Mouse (Mus musculus) neural tube, embryonic 11.5 days (tissue): ENCODE results near the gene Dock10. TPM values are rescaled to one million over a fixed set of nuclear protein-coding genes. Genes with fewer than 3 reads are reported as not detected.

Experiments
- ATAC-seq: fragments of 200-750 bp; cut with Nextera tagmentation; 2 replicates; pipeline ENCODE4 v1.8.0; 2017; ENCODE audit warnings: moderate number of reproducible peaks, mild to moderate bottlenecking, moderate TSS enrichment, moderate library complexity; ENCODE audit not compliant: insufficient read depth, low FRiP score, low TSS enrichment
- DNase-seq: peaks from one replicate; pipeline ENCODE4 v3.0.0-alpha.2; 2015; ENCODE audit warnings: low spot score
- H3K27ac ChIP-seq: fragments of 300-500 bp; sonication (generic); 2 replicates; pipeline ENCODE4 v1.5.1; 2014; ENCODE audit warnings: low read depth, mild to moderate bottlenecking, low read length
- H3K27me3 ChIP-seq: fragments of 300-500 bp; sonication (generic); 2 replicates; pipeline ENCODE4 v1.6.1; 2014; ENCODE audit warnings: mild to moderate bottlenecking, low read length, mixed read lengths; ENCODE audit not compliant: control insufficient read depth, insufficient read depth
- H3K36me3 ChIP-seq: fragments of 300-500 bp; sonication (generic); 2 replicates; pipeline ENCODE4 v1.6.1; 2014; ENCODE audit warnings: mild to moderate bottlenecking, low read length, moderate library complexity, mixed read lengths; ENCODE audit not compliant: control insufficient read depth, insufficient read depth
- H3K4me1 ChIP-seq: fragments of 300-500 bp; sonication (generic); 2 replicates; pipeline ENCODE4 v1.6.1; 2014; ENCODE audit warnings: low read length, mixed read lengths; ENCODE audit not compliant: control insufficient read depth, insufficient read depth
- H3K4me2 ChIP-seq: fragments of 300-500 bp; sonication (generic); 2 replicates; pipeline ENCODE4 v1.6.1; 2014; ENCODE audit warnings: low read depth, mild to moderate bottlenecking, moderate library complexity
- H3K4me3 ChIP-seq: fragments of 300-500 bp; sonication (generic); 2 replicates; pipeline ENCODE4 v1.5.1; 2014; ENCODE audit warnings: low read depth, low read length
- H3K9ac ChIP-seq: fragments of 300-500 bp; sonication (generic); 2 replicates; pipeline ENCODE4 v1.6.1; 2014; ENCODE audit warnings: mild to moderate bottlenecking, low read length
- H3K9me3 ChIP-seq: fragments of 300-500 bp; sonication (generic); 2 replicates; pipeline ENCODE4 v1.6.1; 2016; ENCODE audit warnings: low read length; ENCODE audit not compliant: control insufficient read depth
- WGBS: fragments of 180-500 bp; shearing (Covaris S2); extraction: QIAGEN DNeasy Blood & Tissue Kit; methylation state at CpG from one replicate; pipeline ENCODE4 v1.1.7; 2014; 5-methylcytosine and 5-hydroxymethylcytosine counted together
- polyA plus RNA-seq: library from polyadenylated mRNA; unstranded; fragments of >200 nt; fragmentation: Nextera tagmentation; extraction: Ambion mirVana; gene quantifications from 2 replicates; pipeline ENCODE4 v1.2.1, GENCODE M21; 2014

Gene Dock10
- polyA plus RNA-seq, 1 experiment from 2014 or later, result 4.3 TPM

DNA sequence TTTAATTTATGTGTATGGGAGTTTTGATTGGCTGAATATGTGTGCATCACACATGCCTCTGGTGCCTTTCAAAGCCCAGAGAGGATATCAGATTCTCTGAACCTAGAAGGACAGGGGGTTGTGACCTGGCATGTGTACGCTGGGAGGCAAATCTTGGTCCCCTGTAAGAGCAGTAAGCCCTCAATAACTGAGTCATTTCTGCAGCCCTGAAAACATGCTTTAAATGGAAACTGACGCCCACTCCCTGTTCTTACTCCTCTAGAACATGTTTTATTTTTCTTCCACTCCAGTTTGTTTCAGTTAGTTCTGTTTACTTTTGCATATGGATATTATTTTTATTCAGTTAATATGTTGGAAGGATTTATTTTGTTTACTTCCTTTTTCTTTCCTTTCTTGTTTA, 139.2 kb downstream of the Dock10 start:
- H3K4me2 ChIP-seq, result no peak overlapping the region
- no peaks in the 10 kb centered on the region for H3K4me1 ChIP-seq
- no peak overlapping the region for H3K4me3 ChIP-seq
- DNase-seq, result no peak
- H3K9me3 ChIP-seq, result no peaks in the 10 kb centered on the region
- no peak for ATAC-seq
- H3K9ac ChIP-seq, result no peak overlapping the region
- WGBS, result 71% methylated on average over 2 of the region's 2 CpGs
- no peaks in the 10 kb centered on the region for H3K27me3 ChIP-seq
- no peak overlapping the region for H3K27ac ChIP-seq
- no peaks in the 10 kb centered on the region for H3K36me3 ChIP-seq

DNA sequence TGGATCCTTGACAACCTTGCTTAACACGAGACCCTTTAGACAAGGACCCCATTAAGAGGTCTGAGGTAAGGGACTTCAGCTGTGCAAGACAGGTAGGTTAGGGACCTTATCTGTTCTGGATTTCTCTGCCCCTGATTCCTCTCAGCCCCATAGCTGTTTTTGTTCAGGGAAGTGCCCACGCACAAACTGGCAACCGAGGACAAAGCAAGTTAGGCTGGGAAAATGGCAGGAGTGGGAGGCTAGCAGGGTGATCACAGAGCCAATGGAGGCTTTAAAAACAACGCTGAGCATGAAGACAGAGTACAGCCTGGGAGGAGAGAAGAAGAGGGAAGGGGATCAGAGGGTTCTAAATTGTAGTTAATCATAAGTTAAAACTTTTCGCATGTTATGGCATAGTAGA, 141.7 kb downstream of the Dock10 start:
- H3K4me1 ChIP-seq, result no peaks in the 10 kb centered on the region
- DNase-seq (no peak), ATAC-seq (no peak)
- no peak overlapping the region for H3K4me2 ChIP-seq
- H3K4me3 ChIP-seq, result no peak overlapping the region
- no peak overlapping the region for H3K9ac ChIP-seq
- no peak overlapping the region for H3K27ac ChIP-seq
- H3K27me3 ChIP-seq, result no peaks in the 10 kb centered on the region
- no peaks in the 10 kb centered on the region for H3K9me3 ChIP-seq
- WGBS, result 83% methylated on average over 5 of the region's 5 CpGs
- no peaks in the 10 kb centered on the region for H3K36me3 ChIP-seq

DNA sequence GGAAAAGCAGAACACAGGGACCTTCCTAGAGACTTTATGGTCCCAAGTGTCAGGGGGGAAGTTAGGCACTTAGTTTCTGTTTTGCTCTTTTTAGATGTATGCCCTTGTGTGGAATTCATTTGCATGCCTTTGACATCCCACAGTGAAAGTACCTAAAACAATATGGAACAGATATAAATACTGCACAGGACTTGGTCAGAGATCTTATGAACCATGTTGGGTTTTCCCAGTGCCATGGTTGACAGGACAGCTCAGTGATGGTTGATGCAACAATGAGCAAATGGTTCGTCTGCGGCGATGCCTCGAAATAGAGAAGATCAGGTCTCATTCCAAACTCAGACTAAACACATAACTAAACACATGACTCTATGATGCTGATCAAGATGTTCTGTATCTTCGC, 143.6 kb downstream of the Dock10 start:
- DNase-seq, result no peak
- Histone ChIP-seq H3K27me3 (no peaks in the 10 kb centered on the region), H3K4me3 (no peak overlapping the region), H3K4me1 (no peaks in the 10 kb centered on the region), H3K36me3 (no peaks in the 10 kb centered on the region), H3K27ac (no peak overlapping the region), H3K9ac (no peak overlapping the region), H3K9me3 (no peaks in the 10 kb centered on the region), H3K4me2 (no peak overlapping the region)
- WGBS, result 91% methylated on average over 5 of the region's 5 CpGs
- ATAC-seq, result no peak

DNA sequence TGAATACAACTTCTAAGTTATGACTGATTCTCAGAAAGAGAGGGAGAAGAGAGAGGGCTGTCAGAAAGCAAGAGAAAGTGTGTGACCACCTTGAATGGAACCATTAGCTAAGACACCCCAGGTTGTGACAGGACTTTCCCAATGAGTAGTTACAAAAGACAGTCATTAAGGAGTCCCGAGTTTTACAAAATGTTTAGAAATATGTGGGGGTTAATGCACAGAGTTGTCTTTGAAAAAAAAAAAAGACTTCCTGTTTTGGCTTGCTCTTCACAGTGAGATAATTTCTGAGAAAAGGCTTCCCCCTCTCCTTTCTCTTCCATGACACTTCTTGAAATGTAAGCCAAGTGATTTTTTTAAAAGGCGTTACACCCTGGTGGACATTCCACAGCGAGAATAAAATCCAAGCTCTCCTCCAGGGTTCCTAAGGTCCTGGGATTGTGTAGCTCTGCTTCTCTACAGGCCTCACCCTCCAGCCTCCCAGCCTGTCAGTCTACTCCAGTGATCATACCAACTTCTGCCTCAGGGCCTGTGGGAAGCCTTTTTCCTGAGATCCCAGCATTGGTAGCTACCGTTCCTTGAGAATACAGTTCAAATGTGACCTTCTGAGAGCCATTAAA, 144.8 kb downstream of the Dock10 start:
- no peak overlapping the region for H3K27ac ChIP-seq
- ATAC-seq (no peak), DNase-seq (no peak)
- H3K4me1 ChIP-seq, result no peaks in the 10 kb centered on the region
- no peaks in the 10 kb centered on the region for H3K9me3 ChIP-seq
- H3K9ac ChIP-seq, result no peak overlapping the region
- H3K36me3 ChIP-seq, result no peaks in the 10 kb centered on the region
- no peaks in the 10 kb centered on the region for H3K27me3 ChIP-seq
- no peak overlapping the region for H3K4me3 ChIP-seq
- no peak overlapping the region for H3K4me2 ChIP-seq
- WGBS, result 91% methylated on average over 4 of the region's 4 CpGs

DNA sequence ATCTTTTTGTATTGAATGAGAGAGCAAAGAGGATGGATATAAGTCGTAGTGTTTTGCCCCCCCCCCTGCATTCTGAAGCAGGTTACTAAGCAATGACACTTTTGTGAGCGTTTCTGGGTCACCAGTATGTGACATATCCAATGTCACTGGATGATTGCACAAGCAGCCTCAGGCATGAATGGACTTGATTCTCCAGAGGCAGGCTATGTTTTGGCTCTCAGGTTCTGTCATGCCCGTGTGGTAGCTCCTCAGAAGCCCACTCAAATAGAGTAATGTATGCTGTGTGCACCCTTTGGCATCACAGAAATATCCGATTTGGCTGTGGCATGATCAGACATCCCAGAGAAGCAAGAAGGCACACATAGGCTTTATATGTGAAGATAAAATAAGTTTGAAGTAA, 150.8 kb downstream of the Dock10 start:
- Histone ChIP-seq H3K4me2 (no peak overlapping the region), H3K27me3 (no peaks in the 10 kb centered on the region), H3K4me3 (no peak overlapping the region), H3K9ac (no peak overlapping the region), H3K27ac (no peak overlapping the region), H3K9me3 (no peaks in the 10 kb centered on the region), H3K36me3 (no peaks in the 10 kb centered on the region), H3K4me1 (no peaks in the 10 kb centered on the region)
- 84% methylated on average over 4 of the region's 4 CpGs for WGBS
- ATAC-seq, result no peak
- DNase-seq, result no peak

DNA sequence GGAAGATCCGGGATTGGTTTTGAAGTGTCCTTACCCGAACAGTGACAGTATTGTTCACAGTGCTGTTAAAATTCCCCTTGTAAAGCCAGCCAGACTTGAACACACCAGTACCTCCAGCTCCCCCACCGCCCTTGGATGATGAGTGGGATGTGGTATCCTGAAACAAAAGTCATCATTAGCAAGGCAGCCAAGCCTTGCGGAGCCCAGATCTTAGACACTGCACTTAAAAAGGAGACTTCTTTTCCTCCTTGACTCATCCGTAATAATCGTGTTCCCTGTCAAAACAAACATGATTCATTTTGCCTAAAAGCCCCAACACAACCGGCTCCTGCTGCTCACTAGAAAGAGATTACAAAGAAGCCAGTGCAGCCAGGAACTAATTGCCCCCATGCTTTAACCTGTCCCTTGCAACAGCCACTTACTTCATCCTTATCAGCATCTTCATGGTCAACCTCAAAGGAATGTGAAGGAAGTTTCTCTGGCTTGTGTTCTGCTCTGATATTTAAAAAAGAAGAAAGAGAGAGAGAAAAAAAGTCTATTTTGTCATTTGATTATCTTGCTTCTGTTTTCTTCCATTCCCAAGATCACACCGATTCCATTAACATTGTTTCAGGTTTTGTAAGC, 152.1 kb downstream of the Dock10 start:
- ATAC-seq (no peak), DNase-seq (no peak)
- no peaks in the 10 kb centered on the region for H3K9me3 ChIP-seq
- no peak overlapping the region for H3K4me2 ChIP-seq
- H3K27me3 ChIP-seq, result no peaks in the 10 kb centered on the region
- no peaks in the 10 kb centered on the region for H3K36me3 ChIP-seq
- H3K9ac ChIP-seq, result no peak overlapping the region
- 58% methylated on average over 8 of the region's 8 CpGs for WGBS
- no peak overlapping the region for H3K4me3 ChIP-seq
- H3K27ac ChIP-seq, result no peak overlapping the region
- no peaks in the 10 kb centered on the region for H3K4me1 ChIP-seq

DNA sequence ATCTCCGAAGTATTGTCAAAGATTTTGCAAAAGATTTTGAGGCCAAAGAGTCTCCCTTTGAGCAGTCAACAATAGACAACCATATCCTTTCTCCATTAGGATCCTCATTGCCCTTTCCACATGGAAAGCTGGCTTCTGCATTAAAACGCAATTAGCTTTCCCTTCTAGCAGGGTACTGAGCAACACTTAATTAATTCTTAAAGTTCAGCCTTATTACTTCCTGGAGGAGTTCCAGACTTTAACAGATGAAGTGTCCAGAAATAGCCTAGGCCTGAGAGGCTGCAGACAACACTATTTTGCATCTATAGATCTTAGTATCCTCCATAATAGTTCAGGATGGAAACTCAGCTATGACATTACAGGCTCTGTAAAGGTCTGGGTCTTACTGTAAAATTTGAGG, 154.0 kb downstream of the Dock10 start:
- H3K27me3 ChIP-seq, result no peaks in the 10 kb centered on the region
- no peak overlapping the region for H3K4me3 ChIP-seq
- no peak overlapping the region for H3K9ac ChIP-seq
- no peaks in the 10 kb centered on the region for H3K4me1 ChIP-seq
- no peaks in the 10 kb centered on the region for H3K36me3 ChIP-seq
- H3K27ac ChIP-seq, result no peak overlapping the region
- no peak for ATAC-seq
- WGBS, result 82% methylated on average over 2 of the region's 2 CpGs
- DNase-seq, result no peak
- H3K9me3 ChIP-seq, result no peaks in the 10 kb centered on the region
- H3K4me2 ChIP-seq, result no peak overlapping the region

DNA sequence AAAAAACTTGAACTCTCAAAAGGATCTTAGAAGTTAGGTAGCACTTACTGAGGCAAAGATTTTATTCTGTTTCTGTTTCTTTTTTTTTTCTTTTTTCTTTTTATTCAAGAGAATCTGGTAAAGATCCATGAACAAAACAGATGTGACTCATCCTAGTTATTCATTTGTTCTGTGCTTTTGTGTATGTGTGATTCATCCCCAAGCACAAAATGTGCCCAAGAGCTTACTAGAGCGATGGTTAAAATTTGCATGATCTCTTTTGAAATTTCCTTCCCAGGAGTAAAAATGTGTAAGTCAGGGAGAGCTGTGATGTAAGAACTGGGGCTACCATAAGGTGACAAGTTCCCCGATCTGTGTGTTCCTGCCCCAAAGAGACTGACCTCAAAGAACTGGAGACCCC, 155.2 kb downstream of the Dock10 start:
- WGBS, result 89% methylated on average over 2 of the region's 2 CpGs

DNA sequence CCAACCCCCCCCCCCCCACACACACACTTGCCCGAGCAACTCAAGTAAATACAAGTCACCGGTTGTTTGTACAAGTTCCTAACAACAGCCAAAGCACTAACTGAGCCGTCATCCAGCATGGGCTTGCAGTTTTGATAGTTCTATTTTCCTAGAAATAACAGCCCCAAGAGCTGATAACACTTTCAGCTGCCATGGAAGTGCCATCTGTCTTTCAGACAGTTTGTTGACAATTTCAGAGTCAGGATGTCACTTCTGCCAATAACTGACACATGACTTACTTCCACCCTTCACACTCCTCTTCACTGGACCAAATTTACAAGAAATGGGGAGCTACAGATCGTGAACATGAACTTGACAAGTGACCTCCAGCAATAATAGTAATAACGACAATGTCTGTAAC, 175.0 kb downstream of the Dock10 start:
- no peaks in the 10 kb centered on the region for H3K27me3 ChIP-seq
- no peak overlapping the region for H3K4me3 ChIP-seq
- H3K4me1 ChIP-seq, result no peaks in the 10 kb centered on the region
- WGBS, result 82% methylated on average over 5 of the region's 5 CpGs
- no peak overlapping the region for H3K4me2 ChIP-seq
- no peak overlapping the region for H3K9ac ChIP-seq
- no peaks in the 10 kb centered on the region for H3K36me3 ChIP-seq
- ATAC-seq (no peak), DNase-seq (no peak)
- H3K27ac ChIP-seq, result no peak overlapping the region
- H3K9me3 ChIP-seq, result no peaks in the 10 kb centered on the region

More for the DNA sequence above, 155.2 kb downstream of the Dock10 start:
- no peaks in the 10 kb centered on the region for H3K4me1 ChIP-seq
- H3K9me3 ChIP-seq, result no peaks in the 10 kb centered on the region
- no peaks in the 10 kb centered on the region for H3K36me3 ChIP-seq
- no peak overlapping the region for H3K4me2 ChIP-seq
- no peaks in the 10 kb centered on the region for H3K27me3 ChIP-seq
- DNase-seq, result no peak
- no peak overlapping the region for H3K4me3 ChIP-seq
- H3K9ac ChIP-seq, result no peak overlapping the region
- H3K27ac ChIP-seq, result no peak overlapping the region
- no peak for ATAC-seq
